ENCODE assay signal across 7 mouse cellular contexts in genomic region chr4:123904333-123905125, GRCm38 (mm10). TPM values are rescaled to one million over a fixed set of nuclear protein-coding genes. Genes with fewer than 3 reads are reported as not detected.
A peak's percentile ranks its signal among the peaks of the same experiment; 100 is the strongest.
DNase-seq lines count a peak whose midpoint lies in the region; ATAC-seq lines count a peak whose summit lies in the region.

Gene Mycbp (plus strand): TSS chr4:123904832.

- 1% methylated on average over 49 of the region's 49 CpGs for WGBS in embryonic facial prominence, embryonic 12.5 days
- WGBS in limb, embryonic 11.5 days: 1% methylated on average over 49 of the region's 49 CpGs
- WGBS in midbrain, embryonic 14.5 days: under 1% methylated on average over 49 of the region's 49 CpGs

- H3K4me1 ChIP-seq in embryonic facial prominence, embryonic 12.5 days: peaks cover 8% of the 10 kb centered on the region
- 0 out of 2 replicates have a peak, but pooled peaks cover 2% of the 10 kb centered on the region for H3K4me1 ChIP-seq in limb, embryonic 11.5 days (ENCODE audit: control insufficient read depth, insufficient read depth, low read length)
- peaks cover 8% of the 10 kb centered on the region; the same call in 1 of the 2 replicates for H3K4me1 ChIP-seq in midbrain, embryonic 14.5 days (ENCODE audit: control insufficient read depth, insufficient read depth, low read length)

- peak within 1 kb of the TSS; percentile 86 for H3K27ac ChIP-seq in embryonic facial prominence, embryonic 12.5 days
- H3K27ac ChIP-seq in limb, embryonic 11.5 days (replicated peaks; ENCODE audit: low read depth, low read length): peak within 1 kb of the TSS; percentile 65
- H3K27ac ChIP-seq in midbrain, embryonic 14.5 days (replicated peaks; ENCODE audit: low read depth, low read length): peak within 1 kb of the TSS; percentile 73

- H3K9me3 ChIP-seq in embryonic facial prominence, embryonic 12.5 days: no peaks in the 10 kb centered on the region
- H3K9me3 ChIP-seq in limb, embryonic 11.5 days (ENCODE audit: control insufficient read depth, low read length): no peaks in the 10 kb centered on the region
- no peaks in the 10 kb centered on the region for H3K9me3 ChIP-seq in midbrain, embryonic 14.5 days (ENCODE audit: control insufficient read depth, low read length)

- DNase-seq in adrenal gland, postnatal 25 days: peak; percentile 100
- DNase-seq in heart, adult 11 months: peak; percentile 100
- DNase-seq in kidney, adult 18-20 months: peak; percentile 99
- peak; percentile 99 for DNase-seq in limb, embryonic 11.5 days (ENCODE audit: low spot score)
- peak; percentile 99 for DNase-seq in midbrain, embryonic 14.5 days
- peak; percentile 99 to 100 for DNase-seq in spleen, adult 18-20 months

- H3K4me3 ChIP-seq in embryonic facial prominence, embryonic 12.5 days: peak within 1 kb of the TSS; percentile 91
- H3K4me3 ChIP-seq in limb, embryonic 11.5 days (ENCODE audit: low read depth, low read length): peak within 1 kb of the TSS; percentile 72
- H3K4me3 ChIP-seq in midbrain, embryonic 14.5 days (replicated peaks; ENCODE audit: low read depth, low read length): peak within 1 kb of the TSS; percentile 77

- H3K4me2 ChIP-seq in embryonic facial prominence, embryonic 12.5 days (replicated peaks): peak within 1 kb of the TSS; percentile 81
- peak within 1 kb of the TSS; percentile 56 for H3K4me2 ChIP-seq in limb, embryonic 11.5 days (ENCODE audit: low read depth, severe bottlenecking)
- H3K4me2 ChIP-seq in midbrain, embryonic 14.5 days (ENCODE audit: low read length): peak within 1 kb of the TSS; percentile 79

- H3K36me3 ChIP-seq in embryonic facial prominence, embryonic 12.5 days: no peaks in the 10 kb centered on the region
- H3K36me3 ChIP-seq in limb, embryonic 11.5 days (ENCODE audit: control insufficient read depth, insufficient read depth, low read length): no peaks in the 10 kb centered on the region
- H3K36me3 ChIP-seq in midbrain, embryonic 14.5 days (ENCODE audit: control insufficient read depth, insufficient read depth, low read length): peaks cover 6% of the 10 kb centered on the region; the same call in 1 of the 2 replicates

- H3K27me3 ChIP-seq in embryonic facial prominence, embryonic 12.5 days: no peaks in the 10 kb centered on the region
- H3K27me3 ChIP-seq in limb, embryonic 11.5 days (ENCODE audit: control insufficient read depth, insufficient read depth, low read length): no peaks in the 10 kb centered on the region
- H3K27me3 ChIP-seq in midbrain, embryonic 14.5 days (ENCODE audit: control insufficient read depth, insufficient read depth, low read length): no peaks in the 10 kb centered on the region

- H3K9ac ChIP-seq in embryonic facial prominence, embryonic 12.5 days: peak within 1 kb of the TSS; percentile 86
- peak within 1 kb of the TSS; percentile 57 for H3K9ac ChIP-seq in limb, embryonic 11.5 days (ENCODE audit: low read length)
- peak within 1 kb of the TSS; percentile 66 for H3K9ac ChIP-seq in midbrain, embryonic 14.5 days (replicated peaks; ENCODE audit: low read length)

- peak; percentile 100 for ATAC-seq in embryonic facial prominence, embryonic 12.5 days (ENCODE audit: insufficient number of reproducible peaks, insufficient read depth, low FRiP score, low TSS enrichment)
- peak; percentile 100 for ATAC-seq in limb, embryonic 11.5 days (ENCODE audit: insufficient number of reproducible peaks, low FRiP score, low TSS enrichment, low read depth)
- ATAC-seq in midbrain, embryonic 14.5 days (ENCODE audit: low FRiP score, low TSS enrichment): peak; percentile 100

RNA-seq across cellular contexts. Expression of gene Mycbp, which starts in this region (rescaled TPM):
- total RNA-seq in adrenal gland, postnatal 25 days (2021): 43.3 and 49.4 TPM in 2 replicates
- 65.4 and 71.6 TPM in 2 replicates for polyA plus RNA-seq in embryonic facial prominence, embryonic 12.5 days (2016; fragmentation: Nextera tagmentation; extraction: Ambion mirVana)
- polyA plus RNA-seq in limb, embryonic 11.5 days (2014; fragmentation: Nextera tagmentation; extraction: Ambion mirVana): 80.7 and 82.8 TPM in 2 replicates
- 39.1 and 46.7 TPM in 2 replicates for polyA plus RNA-seq in midbrain, embryonic 14.5 days (2014; fragmentation: Nextera tagmentation; extraction: Ambion mirVana)

Comparison
In these comparisons a context has a peak if more than half of its experiments do, and no peak if none do; other contexts are left out.
1. Peak in every context shown above with its lines: DNase-seq, ATAC-seq, H3K4me3 ChIP-seq and H3K27ac ChIP-seq.